Mouse (Mus musculus) B cell, adult 62 days (primary cell): ENCODE measurements around the gene Gpx1. TPM values are rescaled to one million over a fixed set of nuclear protein-coding genes. Genes with fewer than 3 reads are reported as not detected.

Experiments
- total RNA-seq: library from RNA; stranded (reverse); gene quantifications from 4 replicates; pipeline ENCODE4 v1.2.4, GENCODE M21; 2023

Gpx1 gene
- total RNA-seq, result 310 to 331 TPM (median 320 TPM) in 4 replicates

GRCm38 (mm10) chr9:108338886-108339781 lies at the start of gene Gpx1:
TSS of gene Gpx1 (plus strand) at chr9:108338903.

GRCm38 (mm10) chr9:108290016-108290750 lies 48.5 kb upstream of the Gpx1 start, which contains the start of gene Nicn1:
TSS of gene Nicn1 (plus strand) at chr9:108290429.

GRCm38 (mm10) chr9:108296453-108297355 lies 42.0 kb upstream of the Gpx1 start, which contains the start of gene Amt:
TSS of gene Amt (plus strand) at chr9:108296853.

GRCm38 (mm10) chr9:108305629-108306520 lies 32.8 kb upstream of the Gpx1 start, which contains the start of the genes Rhoa and Tcta:
TSS of gene Rhoa (plus strand) at chr9:108306129.
TSS of gene Tcta (minus strand) at chr9:108306160.

GRCm38 (mm10) chr9:108347540-108348289 lies 9.0 kb downstream of the Gpx1 start, which contains the start of gene Usp4:
TSS of gene Usp4 (plus strand) at chr9:108347853.

Other genes with a start within 250 kb of the Gpx1 start
- 129 to 143 TPM (median 135 TPM) in 4 replicates for gene Apeh, start 244.3 kb upstream of the Gpx1 start, total RNA-seq
- gene Bsn, start 148.5 kb upstream of the Gpx1 start, total RNA-seq, result 0.12 to 0.43 TPM (median 0.21 TPM) in 4 replicates
- gene Dag1, start 74.9 kb upstream of the Gpx1 start, total RNA-seq, result 21.3 to 25.8 TPM (median 23.0 TPM) in 4 replicates
- gene Nicn1, start 48.5 kb upstream of the Gpx1 start, total RNA-seq, result 4.3 to 9.3 TPM (median 6.5 TPM) in 4 replicates
- 1.5 to 2.8 TPM (median 1.7 TPM) in 4 replicates for gene Amt, start 42.0 kb upstream of the Gpx1 start, total RNA-seq
- gene Rhoa, start 32.8 kb upstream of the Gpx1 start, total RNA-seq, result 459 to 484 TPM (median 482 TPM) in 4 replicates
- gene Tcta, start 32.7 kb upstream of the Gpx1 start, total RNA-seq, result 8.2 to 15.1 TPM (median 11.3 TPM) in 4 replicates
- 176 to 184 TPM (median 183 TPM) in 4 replicates for gene Usp4, start 8.9 kb downstream of the Gpx1 start, total RNA-seq
- gene 1700102P08Rik, start 53.9 kb downstream of the Gpx1 start, total RNA-seq, result 4.1 to 6.6 TPM (median 5.6 TPM) in 4 replicates
- gene Ccdc36, start 89.6 kb downstream of the Gpx1 start, total RNA-seq, result not detected in 4 replicates
- not detected in 4 replicates for gene BC048562, start 97.6 kb downstream of the Gpx1 start, total RNA-seq
- 21.9 to 31.4 TPM (median 28.3 TPM) in 4 replicates for gene Ccdc71, start 121.6 kb downstream of the Gpx1 start, total RNA-seq
- gene Klhdc8b, start 122.7 kb downstream of the Gpx1 start, total RNA-seq, result 2.1 to 5.2 TPM (median 3.3 TPM) in 4 replicates
- 0.13 to 0.83 TPM (median 0.24 TPM) in 3 of 4 replicates, not detected in the other for gene Lamb2, start 140.8 kb downstream of the Gpx1 start, total RNA-seq
- gene Usp19, start 151.7 kb downstream of the Gpx1 start, total RNA-seq, result 287 to 325 TPM (median 308 TPM) in 4 replicates
- 173 to 207 TPM (median 195 TPM) in 4 replicates for gene Qars, start 168.8 kb downstream of the Gpx1 start, total RNA-seq
- 219 to 250 TPM (median 225 TPM) in 4 replicates for gene Qrich1, start 177.9 kb downstream of the Gpx1 start, total RNA-seq
- gene Impdh2, start 221.4 kb downstream of the Gpx1 start, total RNA-seq, result 174 to 207 TPM (median 193 TPM) in 4 replicates
- 24.6 to 30.8 TPM (median 25.4 TPM) in 4 replicates for gene Ndufaf3, start 228.5 kb downstream of the Gpx1 start, total RNA-seq
- 79.6 to 104 TPM (median 84.6 TPM) in 4 replicates for gene Dalrd3, start 231.0 kb downstream of the Gpx1 start, total RNA-seq
- 40.1 to 42.8 TPM (median 42.0 TPM) in 4 replicates for gene Wdr6, start 239.8 kb downstream of the Gpx1 start, total RNA-seq